Mouse (Mus musculus) cerebellum, adult 2 months (tissue): ENCODE results near the gene Zbtb2.

ENCODE experiments used
- CTCF ChIP-seq: fragments of 200-500 bp; IDR thresholded peaks from 2 replicates; pipeline ENCODE4 v1.5.1; 2011; ENCODE audit warnings: low read depth, mild to moderate bottlenecking, control low read depth, low read length, moderate library complexity, borderline replicate concordance; ENCODE audit not compliant: insufficient read depth
- POLR2A ChIP-seq: fragments of 200-500 bp; IDR thresholded peaks from 2 replicates; pipeline ENCODE4 v1.6.1; 2011; ENCODE audit warnings: low read length, control low read depth, borderline replicate concordance; ENCODE audit not compliant: insufficient read depth

DNA sequence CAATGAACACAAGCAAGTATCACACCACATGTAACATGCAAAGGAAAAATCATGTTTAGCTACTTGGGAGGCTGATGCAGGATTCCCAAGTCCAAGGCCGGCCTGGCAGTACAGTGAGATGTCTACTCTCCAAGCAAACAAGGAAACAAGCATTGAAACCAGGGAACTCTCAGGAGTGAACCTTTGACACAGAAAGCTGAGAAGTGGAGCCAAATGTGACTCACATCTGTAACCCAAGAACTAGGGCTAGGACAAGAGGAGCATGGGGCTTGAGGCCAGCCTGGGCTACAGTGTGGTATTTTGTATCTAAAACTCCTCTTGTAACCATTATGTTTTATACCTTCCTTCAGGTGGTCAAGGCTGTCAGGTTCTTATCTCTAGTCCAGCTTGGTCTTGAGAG lies 19.3 kb upstream of the Zbtb2 start:
- TF ChIP-seq CTCF: no peak
- no peak for TF ChIP-seq POLR2A
